Mouse (Mus musculus): Measurements from ENCODE around the gene Dnajc11.

The Dnajc11 gene

GRCm38 (mm10) chr4:151933505-151934214 is at the start of gene Dnajc11:
Dnajc11 (plus strand) TSS chr4:151933691.
- CTCF ChIA-PET: interaction anchor here (0.7 kb wide), 1 partner anchor 18 kb away, joined by 14 read pairs; no protein-coding TSS in a partner anchor

DNA sequence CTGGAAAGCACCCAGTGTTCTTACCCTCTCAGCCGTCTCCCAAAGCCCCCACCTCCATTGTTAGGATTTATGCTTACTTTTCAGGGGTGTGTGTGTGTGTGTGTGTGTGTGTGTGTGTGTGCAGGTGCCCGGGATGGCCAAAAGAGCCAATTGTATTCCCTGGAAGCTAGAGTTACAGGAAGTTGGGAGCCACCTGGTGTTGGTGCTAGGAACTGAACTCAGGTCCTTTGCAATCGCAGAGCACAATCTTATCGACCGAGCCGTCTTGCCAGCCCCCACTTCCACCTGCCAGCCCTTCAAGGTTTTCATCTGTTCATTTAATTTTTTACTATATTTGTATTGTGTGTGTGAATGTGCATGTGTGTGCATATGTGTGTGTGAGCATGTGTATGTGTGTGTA is 40.2 kb upstream of the Dnajc11 start:
- CTCF ChIA-PET: no interaction called here

GRCm38 (mm10) chr4:151894926-151895325 is 38.6 kb upstream of the Dnajc11 start:
- CTCF ChIA-PET: no interaction called here

- CTCF ChIA-PET: no interaction called here
These were observed 37.9 kb upstream of the Dnajc11 start for GRCm38 (mm10) chr4:151895624-151896023.

DNA sequence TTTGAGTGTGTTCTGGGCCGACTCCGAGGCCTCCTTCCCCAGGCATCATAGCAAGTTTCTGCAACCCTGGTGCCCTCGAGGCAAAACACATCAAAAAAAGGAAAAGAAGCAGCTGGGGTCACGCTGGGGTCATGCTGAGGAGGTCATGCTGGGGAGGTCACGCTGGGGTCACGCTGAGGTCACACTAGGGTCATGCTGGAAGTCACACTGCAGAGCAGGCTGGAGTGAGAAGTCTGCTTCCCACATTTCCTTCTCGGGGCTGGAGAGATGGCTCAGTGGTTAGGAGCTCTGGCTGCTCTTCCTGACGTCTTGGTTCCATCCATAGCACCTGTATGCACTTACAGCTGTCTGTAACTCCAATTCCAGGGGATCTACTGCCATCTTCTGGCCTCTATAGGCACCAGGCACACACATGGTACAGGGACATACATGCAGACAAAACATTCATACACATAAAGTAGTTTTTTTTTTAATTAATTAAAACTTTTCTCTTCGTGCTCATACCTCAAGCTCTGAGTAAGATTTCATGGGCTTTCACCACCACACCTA is 36.3 kb upstream of the Dnajc11 start:
- CTCF ChIA-PET: no interaction called here

DNA sequence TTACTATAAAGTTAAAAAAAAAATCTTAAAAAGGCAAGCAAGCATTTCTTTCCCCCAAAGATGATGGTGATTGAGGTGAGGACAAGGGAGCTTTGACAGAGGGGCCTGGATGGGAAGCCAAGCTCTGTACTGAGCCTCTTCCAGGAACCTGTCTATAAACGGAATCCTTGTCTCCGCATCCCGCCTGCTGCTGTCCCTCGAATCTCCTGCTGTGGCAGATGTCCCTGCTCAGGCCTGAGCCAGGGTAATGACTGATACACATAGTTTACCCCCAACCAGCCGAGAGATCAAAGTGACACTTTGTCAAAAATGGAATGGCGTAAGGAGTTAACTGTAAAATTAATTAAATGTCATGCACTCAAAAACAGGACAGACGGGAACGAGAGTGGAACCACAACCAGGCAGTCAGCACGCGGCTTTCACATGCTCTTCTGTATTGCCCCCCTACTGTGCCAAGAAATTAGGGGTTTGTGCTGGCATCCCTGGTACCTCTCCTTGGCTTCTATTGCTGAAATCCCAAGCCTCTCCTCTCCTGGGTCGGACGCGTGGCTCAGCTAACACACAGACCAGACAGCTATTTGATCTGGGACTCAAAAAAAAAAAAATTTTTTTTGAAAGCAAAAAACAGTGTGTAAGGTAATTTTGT is 34.8 kb upstream of the Dnajc11 start:
- CTCF ChIA-PET: no interaction called here

- CTCF ChIA-PET: no interaction called here
These were observed 33.6 kb upstream of the Dnajc11 start for GRCm38 (mm10) chr4:151899707-151900384.

DNA sequence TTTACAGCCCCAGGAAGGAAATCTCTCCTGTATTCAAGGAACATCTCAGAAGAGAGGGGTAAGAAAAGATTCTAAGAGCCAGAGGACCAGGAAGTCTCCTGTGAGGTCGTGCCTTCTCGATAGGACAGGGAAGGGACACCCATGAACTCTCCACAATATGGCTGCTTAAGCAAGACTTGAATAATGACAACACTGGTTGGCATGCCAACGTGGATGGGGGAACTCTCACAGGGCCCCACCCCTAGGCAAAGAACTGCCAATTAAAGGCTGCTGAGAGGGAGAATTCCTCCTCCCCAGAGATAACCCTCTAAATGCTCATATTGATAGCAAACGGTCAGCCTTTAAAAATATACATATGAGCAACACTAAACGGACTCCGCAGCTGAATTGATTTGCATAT is 32.8 kb upstream of the Dnajc11 start:
- CTCF ChIA-PET: no interaction called here

DNA sequence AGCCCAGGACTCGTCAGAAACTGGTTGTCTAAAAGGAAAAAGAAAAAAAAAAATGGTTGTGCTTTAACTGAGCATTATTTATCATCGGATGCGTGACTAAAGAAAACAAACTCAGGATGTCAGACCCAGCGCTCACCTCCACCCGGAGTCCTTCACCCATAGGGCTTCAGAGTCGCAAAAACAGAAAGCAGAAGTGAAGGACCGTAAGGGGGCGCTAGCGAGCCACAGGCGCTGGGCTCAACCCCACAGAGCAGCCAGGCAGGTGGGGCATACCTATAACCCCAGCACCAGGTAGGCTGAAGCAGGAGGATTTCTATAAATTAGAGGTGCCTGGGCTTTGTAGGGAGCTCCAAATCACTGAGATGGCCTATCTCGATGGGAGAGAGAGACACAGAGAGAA is 32.1 kb upstream of the Dnajc11 start:
- CTCF ChIA-PET: no interaction called here

- CTCF ChIA-PET: no interaction called here
These were observed 31.3 kb upstream of the Dnajc11 start for GRCm38 (mm10) chr4:151902046-151902688.

DNA sequence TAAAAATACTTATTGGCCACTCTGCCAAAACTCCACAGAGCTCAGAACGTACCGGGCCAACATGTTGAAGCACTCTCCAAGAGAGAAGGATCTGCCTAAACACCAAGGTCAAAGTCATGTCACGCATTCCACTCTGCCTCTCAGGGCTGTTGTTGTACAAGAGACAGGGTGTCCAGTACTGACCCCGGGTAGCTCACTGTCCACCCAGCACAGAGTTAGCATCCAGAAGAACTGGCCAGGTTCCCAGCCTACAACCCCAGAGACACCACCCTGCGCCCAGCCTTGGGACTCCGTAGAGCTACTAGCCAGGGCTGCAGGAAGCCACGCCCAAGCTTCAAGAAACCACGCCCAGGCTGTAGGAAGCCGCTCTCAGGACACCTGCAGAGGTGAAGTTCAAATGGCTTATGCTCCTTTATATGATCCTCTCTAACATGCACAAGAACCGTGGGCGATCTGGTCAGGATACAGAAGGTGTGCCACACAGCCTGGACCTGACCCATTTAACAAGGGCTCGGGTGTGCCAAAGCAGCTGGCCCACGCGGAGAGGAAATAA is 30.7 kb upstream of the Dnajc11 start:
- CTCF ChIA-PET: no interaction called here

DNA sequence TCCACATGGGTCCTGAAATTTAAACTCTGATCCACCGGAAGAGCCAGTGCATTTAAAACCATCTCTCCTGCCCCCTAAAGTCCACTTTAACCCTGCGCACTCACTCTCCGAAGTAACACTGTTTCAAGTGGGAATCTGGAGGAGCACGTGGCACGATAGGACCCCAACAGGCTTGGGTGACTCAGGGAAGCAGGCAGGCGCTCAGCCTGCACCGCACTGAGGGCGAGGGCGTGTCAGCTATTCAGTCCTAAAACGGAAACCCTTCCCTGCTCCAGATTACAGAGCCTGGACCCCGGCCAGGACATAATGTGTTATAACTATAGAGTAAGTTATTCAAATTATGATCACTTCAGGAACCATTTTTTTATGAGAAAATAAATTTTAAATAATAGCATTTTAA is 29.4 kb upstream of the Dnajc11 start:
- CTCF ChIA-PET: no interaction called here

GRCm38 (mm10) chr4:151905621-151906020 is 27.9 kb upstream of the Dnajc11 start:
- CTCF ChIA-PET: no interaction called here

DNA sequence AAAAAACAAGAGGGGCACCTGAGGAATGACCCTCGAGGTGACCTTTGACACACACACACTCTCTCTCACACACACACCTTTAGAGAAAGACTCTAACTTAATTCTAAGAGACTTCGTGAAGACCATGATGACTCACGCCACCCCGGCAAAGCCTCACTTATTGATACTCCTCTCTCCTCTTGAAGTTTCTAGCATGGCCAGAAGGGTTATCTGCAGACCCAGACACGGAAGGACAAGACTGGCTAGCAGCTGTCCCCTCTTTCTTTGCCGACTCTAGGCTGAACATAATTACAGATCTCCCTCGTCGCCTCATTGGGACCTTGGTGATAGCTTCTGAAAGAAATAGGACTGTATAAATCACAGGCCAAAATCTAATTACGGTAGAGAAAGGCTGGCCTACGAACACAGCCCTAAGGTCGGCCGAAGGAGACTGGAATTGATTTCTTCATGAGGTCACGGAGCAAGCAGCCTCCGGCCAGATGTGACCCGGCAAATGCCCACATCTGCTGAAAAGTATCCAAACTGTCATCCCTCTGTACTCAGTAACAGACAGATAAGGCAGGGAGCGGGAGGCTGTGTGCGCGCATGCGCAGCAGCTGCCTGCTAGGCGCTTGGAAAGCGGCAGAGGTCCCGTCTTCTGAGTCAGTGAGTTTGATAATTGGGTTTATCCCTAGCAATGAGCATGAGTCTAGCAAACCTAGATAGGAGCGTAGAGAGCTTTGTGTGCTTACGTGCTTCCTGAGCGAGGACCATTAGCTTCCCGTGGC is 25.7 kb upstream of the Dnajc11 start:
- CTCF ChIA-PET: no interaction called here

DNA sequence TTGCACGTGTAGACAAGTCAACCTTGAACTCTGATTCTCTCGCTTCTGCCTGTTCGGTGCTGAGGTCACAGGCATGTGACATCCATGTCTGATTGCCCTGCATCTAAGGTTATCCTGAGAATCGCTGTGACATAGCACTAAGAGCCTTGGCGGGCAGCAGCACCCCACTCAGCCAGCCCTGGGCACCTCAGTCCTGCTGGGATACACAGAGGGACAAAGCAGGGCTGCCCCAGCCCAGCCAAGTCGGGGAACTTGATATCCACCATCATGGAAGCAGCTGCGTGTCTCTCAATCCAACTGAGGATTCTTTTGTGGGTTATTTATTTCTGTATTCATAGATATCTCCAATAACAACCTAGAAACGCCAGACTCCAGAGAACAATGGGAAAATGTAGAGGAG is 24.7 kb upstream of the Dnajc11 start:
- CTCF ChIA-PET: no interaction called here

DNA sequence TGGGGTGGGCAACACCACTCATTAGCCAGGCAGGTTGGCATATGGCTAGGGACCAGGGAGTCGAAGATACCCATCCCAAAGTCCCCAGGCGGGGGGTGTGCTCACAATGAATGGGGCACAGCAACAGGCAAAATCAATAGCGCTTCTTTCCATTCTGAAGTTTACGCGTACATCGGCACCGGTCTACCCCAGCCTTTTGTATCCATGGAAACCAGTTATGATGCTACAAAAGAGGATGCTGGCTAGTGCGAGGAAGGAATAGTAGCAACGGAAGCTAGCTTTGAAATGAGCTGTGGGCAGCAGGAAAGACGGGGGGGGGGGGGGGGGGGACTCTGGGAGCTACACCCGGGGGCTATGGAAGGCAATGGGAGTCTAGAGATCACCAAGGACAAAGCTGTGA is 17.2 kb upstream of the Dnajc11 start:
- CTCF ChIA-PET: interaction anchor here (0.6 kb wide), 1 partner anchor 478 kb away, joined by 20 read pairs; no protein-coding TSS in a partner anchor

DNA sequence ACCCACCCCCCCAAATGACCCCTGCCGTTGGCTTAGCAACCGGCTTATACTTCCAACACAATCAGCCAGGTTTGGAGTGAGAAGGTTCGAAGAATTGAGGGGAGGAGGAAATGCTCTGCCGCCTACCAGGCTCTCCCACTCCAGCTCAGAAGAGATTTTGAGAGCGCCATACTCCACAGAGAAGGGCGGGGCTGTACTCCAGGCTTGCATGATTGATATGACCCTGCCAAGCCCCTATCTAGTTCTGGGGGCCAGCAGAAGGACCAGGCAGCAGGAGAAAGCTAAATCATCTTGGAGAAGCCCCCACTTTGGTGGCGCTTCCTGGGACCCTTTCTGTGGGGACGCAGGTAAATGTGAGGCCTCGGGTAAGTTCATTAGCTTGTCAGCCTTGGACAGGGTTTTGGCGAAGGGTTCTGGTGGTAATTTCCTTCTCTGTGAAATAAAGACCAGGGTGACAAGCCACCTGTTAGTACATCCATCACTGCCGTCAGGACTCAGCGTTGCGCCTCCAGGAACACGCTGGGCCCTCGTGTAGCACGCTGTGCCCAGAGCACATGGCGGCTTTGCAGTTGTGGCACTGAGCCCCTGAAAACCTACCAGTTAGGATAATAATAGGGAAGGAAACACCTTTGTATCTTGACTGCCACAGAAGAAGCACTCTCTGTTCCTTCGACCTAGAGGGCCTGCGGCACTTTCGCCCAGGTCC is 14.2 kb upstream of the Dnajc11 start:
- CTCF ChIA-PET: interaction anchor here (0.6 kb wide), 1 partner anchor 34 kb away, joined by 12 read pairs; no protein-coding TSS in a partner anchor

GRCm38 (mm10) chr4:151919900-151920643 is 13.4 kb upstream of the Dnajc11 start:
- CTCF ChIA-PET: interaction anchor here (0.6 to 0.7 kb wide), 2 partner anchors 33 to 145 kb away, joined by 9 to 12 read pairs; no protein-coding TSS in a partner anchor

DNA sequence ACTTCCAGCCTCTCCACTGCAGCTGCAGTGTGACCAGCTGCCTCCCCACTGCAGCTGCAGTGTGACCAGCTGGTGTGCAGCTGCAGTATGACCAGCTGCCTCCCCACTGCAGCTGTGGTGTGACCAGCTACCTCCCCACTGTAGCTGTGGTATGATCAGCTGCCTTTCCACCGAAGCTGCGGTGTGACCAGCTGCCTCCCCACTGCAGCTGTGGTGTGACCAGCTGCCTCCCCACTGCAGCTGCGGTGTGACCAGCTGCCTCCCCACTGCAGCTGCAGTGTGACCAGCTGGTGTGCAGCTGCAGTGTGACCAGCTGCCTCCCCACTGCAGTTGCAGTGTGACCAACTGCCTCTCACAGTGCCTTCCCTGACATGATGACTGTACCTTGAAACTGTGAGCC is 11.4 kb upstream of the Dnajc11 start:
- CTCF ChIA-PET: no interaction called here

Data from spleen, embryonic (tissue).